Mouse (Mus musculus) mesoderm, embryonic 11.5 days (tissue): ENCODE results near the gene Scd4.

Experiments
- DNase-seq: peaks from one replicate; pipeline ENCODE4 v3.0.0-alpha.2; 2012; ENCODE audit warnings: low read depth, low spot score

Gene Scd4

DNA sequence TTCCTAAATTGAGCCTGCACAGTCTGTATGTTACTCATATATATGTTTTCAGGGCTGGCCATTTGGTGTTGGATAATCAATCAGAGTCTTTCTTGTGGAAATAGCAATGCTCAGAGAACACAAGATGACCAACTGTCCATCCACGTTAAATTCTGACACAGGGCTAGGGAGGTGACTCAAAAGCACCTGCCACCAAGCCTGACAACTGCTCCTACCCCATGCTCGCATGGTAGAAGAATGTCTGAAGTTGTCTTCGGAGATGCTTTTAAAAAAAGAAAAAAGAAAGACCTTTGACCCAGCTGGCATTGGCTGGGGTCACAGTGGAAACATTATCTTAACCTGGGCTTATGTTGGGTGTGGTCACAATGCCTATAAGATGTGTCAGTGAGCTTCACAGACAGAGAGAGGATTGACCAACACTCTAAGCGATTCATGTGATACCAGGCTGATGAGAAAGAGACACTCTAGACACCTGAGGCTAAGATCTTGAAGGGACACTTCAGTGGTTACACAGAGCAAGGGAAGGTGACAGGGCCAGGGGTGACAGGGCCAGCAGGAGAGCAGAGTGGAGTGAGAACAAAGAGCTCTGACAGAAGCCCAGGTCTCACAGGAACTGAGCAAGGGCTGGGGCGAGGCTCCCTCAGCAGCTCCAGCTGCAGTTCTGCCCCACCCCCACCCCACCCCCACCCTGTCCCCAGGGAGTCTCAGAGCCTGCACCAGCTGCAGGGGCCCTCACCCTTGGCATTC, 44.9 kb downstream of the Scd4 start:
- no peak for DNase-seq

DNA sequence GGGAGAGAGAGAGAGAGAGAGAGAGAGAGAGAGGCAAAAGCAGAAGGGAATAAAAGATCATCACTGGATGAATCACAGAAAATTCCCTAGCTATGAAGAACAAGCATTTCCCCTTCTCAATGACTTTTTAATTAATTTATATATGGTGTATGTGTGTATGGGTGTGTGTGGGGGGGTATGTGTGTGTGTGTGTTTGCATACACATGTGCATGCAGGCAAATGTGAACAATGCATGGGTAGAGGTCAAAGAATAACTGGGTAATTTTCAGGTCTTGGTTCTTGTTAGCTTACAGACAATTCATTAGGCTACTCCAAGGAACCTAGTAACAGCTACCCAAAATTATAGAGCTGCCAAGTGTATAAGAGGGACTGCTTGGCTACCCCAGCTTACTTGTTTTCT, 46.2 kb downstream of the Scd4 start:
- no peak for DNase-seq

DNA sequence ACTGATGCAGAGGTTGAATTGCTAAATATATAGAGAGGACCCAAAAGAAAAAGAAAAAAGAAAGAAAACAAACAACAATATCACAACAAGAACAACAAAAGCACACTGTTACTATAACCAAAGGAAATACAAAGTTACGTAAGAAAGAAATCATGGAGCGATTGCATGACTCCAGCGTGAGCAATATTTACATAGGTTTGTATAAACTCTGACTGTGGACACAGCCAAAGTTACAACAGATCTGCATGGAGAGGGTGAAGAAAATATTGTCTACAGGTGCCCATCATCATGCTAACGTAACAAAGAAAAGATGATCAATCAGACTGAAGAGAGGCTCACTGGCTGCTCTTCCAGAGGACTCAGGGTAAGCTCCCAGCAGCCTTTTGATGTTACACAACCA, 47.2 kb downstream of the Scd4 start:
- no peak for DNase-seq

DNA sequence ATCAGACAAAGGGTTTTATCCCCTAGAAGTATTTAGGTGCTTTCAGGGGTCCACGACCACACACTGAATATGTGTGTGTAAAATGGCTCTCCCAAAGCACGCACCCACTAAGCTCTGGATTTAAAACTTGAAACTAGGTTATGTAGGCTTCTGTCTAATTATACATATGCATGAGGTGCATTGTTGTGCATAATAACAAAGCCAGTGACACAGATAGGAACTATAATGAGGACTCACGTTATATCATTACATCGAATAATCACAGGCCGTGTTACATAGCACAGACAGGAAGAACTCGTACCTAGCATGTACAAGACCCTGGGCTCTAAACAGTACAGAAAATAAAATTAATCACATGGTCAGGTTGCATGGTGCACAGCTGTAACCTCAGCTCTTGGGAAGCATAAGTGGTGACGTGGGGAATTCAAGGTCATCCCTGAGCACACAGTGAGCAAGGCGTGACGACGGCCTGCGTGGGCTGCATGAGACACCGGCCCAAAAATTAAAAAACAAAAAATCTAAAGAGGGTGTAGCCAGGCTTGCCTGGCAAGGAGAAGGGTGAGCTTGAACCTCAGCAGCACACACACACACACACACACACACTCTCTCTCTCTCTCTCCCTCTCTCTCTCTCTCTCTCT, 49.9 kb downstream of the Scd4 start:
- no peak for DNase-seq

DNA sequence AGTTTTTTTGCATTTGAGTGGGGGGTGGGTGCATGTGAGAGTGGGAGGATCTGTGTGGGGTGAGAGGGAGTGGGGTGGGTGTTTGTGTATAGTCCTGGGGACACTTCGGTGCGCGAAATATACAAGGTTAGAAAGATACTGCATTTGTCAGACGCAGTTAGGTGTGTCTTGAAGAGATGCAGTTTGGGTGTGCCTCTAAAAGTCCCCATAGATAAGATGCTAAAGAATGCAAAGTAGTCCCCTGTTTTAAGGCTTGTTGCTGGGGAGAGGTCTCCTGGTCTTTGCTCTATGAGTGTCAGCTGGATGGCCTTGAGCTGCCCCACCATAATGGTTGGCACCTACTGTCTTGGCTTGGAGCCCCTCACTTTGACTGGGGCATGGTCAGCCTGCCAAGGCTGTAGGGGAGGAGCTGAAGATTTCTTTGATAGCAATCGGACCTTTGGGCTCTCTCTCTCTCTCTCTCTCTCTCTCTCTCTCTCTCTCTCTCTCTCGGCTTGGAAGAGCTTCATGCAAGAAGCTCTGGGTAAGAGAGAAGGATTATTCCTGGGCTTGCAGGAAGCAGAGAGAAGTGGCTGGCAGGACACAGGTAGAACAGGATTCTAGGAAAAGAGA, 53.1 kb downstream of the Scd4 start:
- DNase-seq, result no peak

DNA sequence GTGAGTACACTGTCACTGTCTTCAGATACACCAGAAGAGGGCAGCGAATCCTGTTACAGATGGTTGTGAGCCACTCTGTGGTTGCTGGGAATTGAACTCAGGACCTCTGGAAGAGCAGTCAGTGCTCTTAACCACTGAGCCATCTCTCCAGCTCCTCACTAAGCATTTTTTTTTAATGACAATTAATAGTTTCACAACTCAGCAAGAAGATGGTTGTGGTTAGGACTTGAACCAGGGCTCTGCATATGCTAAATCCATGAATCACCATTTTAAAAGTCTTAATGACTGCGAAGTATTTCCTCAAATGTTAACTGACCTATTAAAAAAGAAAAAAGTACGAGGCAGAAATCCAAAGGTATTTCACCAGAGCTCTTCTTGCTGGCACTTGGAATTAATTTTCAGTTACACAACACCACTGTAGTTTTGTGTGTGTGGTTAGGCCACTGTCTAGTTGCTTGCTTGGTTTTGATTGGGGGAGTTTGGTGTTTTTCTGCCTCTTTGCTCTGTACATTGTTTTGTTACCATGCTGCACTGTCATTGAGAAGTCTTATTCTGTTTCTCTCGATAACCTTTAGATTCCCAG, 54.3 kb downstream of the Scd4 start:
- DNase-seq, result no peak

DNA sequence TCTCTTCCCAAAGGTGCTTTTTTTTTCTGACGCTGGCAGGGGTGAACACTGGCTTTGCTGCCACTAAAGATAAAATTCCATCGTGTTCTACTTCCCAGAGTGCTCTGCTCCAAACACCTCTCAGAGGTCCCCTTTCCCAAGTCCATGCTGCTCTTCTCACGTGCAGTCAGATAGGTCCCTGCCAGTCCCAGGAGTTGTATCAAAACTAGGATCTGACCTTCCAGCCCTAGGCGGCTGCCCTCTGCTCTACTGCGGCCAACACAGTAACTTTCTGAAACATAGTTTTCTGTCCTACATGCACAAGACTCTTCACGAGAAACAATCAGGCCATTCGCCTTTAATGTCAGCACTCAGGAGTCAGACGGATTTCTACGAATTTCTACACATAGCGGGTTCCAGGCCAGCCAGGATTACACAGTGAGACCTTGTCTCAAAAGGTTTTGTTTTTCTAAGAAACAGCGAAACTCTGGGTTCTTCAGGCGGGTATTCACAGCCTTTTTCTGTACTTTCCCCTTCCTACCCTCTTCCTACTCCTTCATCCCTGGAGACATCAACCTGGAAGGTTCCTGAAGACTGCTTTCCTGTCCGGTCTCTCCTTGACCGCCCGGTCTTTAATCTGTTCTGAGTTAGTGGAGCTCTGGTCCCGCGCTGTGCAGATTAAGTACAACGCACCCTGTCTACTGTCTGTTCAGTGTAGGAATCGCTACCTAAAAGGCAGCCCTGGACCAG, 55.0 kb downstream of the Scd4 start:
- no peak for DNase-seq

DNA sequence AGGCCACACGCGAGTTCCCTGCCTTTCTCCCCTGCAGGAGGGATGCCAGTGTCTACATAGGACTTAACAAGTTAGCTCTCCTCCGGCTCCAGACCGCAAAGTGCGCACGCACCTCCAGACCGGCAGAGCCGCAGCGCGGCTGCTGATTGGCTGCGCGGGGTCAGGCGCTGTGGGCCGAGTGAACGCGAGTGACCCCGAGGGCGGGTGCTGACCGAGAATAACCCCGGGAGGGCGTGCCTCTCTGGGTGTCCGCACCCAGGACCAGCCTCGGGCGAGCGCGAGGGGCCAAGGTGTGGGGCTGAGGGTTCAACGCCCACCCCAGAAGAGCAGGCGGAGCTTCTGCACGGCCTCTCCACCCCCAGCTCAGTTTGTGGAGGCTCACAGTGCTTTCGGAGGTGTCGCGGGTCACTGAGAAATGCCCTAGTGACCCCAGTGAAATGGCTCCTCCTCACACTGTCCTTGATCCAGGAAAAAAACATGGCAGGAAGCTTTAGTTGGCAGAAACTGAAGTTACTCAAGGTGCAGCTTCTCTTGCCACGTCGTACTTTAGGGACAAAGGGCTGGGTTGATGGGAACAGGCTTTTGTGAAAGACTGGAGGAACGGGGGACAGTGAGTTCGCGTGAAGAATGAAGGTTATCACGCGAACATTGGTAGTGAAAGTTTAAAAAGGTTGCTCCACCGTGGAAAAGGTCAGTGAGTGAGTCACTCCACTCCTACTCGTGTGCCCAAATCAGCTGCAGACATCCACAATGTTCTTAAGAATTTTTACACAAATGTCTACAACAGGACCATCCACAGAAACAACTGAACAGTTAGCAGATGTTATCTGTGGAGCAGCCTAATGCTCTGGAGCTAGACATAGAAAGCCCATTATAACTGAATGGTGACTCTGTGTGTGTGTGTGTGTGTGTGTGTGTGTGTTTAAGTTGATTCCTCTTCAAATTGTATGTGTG, 55.9 kb downstream of the Scd4 start:
- peak; percentile 95 for DNase-seq

DNA sequence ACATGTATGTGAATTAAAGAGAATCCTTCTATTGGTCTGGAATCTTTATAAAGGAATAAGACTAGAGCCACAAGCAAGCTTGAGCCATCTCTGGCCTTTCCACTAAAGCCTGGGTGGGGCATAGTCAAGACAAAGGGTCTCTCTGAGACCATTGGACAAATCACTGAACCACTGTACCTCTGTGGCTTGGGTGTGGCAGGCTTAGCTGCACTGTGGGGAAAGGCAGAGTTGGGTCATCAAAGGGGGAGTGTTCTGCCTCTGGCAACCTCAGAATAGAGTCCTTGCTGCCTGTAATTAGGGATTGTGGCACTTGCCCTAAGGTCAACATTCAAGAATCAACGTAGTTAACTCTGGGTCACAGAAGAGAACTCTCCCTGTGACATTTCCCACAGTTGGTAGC, 56.6 kb downstream of the Scd4 start:
- DNase-seq, result no peak

DNA sequence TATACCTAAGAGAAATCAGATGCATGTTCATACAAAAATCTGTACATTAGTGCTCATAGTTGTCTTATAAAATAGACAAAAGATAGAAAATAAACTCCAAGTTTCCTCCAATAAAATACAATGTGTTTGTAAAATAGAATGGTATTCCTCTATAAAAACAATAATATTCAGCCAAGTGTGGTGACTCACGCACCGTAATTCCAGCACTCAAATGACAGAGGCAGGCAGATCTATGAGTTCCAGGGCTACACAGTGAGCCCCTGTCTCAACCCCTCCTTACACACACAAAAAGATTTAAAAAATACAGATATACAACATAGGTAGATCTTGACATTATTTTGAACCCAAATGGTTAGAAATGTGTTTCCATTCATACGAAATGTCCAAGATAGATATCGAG, 59.0 kb downstream of the Scd4 start:
- no peak for DNase-seq

DNA sequence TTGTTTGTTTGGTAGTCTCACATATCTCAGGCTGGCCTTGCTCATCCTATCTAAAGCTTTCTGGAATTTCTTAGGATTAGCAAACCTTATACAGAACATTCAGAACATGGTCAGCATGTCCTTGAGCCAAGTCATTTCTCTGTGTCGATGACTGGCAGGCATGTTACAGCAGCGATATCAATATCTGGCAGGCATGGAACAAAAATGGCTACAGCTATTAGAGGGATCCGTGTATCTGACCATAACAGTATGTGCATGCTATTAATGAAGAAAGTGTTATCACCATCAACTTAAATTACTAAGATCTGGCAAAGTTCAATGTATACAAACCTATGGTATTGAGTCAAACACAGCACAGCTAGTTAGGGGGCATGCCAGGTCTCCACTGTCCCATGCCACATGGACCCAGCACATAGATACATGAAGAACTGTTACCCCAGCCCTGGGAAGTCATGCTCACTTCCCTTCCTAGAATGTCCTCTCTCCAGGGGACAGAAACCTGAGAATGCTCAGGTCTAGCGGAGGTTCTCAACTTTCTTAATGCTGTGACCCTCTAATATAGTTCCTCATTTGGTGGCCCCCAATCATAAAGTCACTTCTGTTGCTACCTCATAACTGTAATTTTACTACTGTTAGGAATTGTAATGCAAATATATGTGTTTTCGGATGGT, 59.6 kb downstream of the Scd4 start:
- no peak for DNase-seq

DNA sequence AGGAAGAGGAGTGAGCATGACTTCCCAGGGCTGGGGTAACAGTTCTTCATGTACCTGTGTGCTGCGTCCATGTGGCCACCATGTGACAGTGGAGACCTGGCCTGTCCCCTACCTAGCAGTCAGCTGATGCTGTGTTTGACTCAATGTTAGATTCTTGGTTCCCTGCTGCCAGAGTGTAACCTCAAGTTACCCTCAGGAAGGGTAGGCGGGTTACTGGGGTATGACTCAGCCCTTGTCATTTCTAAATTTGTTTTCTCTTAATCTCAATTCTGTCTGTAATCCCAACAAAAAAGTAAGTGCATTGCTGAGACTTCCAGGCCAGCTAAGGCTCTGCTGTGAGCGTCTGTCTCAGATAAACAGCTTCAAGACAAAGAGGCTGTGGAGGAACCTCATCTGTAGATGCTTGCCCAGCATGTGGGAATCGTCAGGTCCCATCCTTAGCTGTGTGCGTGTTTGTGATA, 61.1 kb downstream of the Scd4 start:
- DNase-seq, result no peak

DNA sequence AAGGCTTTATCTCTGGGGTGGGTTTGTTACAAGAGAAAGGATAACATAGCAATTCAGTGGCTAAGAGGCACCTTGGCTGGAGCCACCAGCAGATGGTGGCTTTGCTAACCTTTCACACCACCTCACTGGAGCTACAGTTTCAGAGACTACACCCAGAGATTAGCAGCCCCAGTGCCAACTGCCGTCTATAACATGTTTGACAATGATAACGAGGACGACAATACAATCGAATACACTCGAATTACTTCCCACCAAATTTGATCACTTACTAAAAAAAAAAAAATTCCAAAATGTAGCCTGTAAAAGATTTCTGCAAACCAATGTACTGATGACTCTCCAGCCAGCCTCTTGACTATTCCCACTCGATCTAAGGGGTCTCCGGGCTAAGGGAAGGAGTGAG, 62.1 kb downstream of the Scd4 start:
- DNase-seq, result no peak
